Mouse (Mus musculus) erythroblast, adult 5-6 weeks (primary cell): ENCODE measurements around the gene Dnajc3. TPM values are rescaled to one million over a fixed set of nuclear protein-coding genes. Genes with fewer than 3 reads are reported as not detected.

Experiments
- ATAC-seq: replicated peaks from 2 replicates; pipeline ENCODE4 v1.8.0; 2016; ENCODE audit warnings: moderate number of reproducible peaks, mild to moderate bottlenecking, moderate TSS enrichment, inconsistent platforms; ENCODE audit not compliant: poor library complexity, low FRiP score, severe bottlenecking
- total RNA-seq, 2 experiments: library from RNA; stranded (forward) in 1 of 2; stranded (reverse) in 1 of 2; fragments of 150-400 nt in 1 of 2; fragments of 200-764, 138-1000 nt in 1 of 2; gene quantifications; 2 replicates each; pipeline versions ENCODE4 v1.2.3 to v1.2.4; 2015 to 2017; ENCODE audit warnings: low replicate concordance in 2 of 2

Gene Dnajc3
- total RNA-seq, 2 experiments from 2014 or later, result 16.9 to 25.9 TPM

DNA sequence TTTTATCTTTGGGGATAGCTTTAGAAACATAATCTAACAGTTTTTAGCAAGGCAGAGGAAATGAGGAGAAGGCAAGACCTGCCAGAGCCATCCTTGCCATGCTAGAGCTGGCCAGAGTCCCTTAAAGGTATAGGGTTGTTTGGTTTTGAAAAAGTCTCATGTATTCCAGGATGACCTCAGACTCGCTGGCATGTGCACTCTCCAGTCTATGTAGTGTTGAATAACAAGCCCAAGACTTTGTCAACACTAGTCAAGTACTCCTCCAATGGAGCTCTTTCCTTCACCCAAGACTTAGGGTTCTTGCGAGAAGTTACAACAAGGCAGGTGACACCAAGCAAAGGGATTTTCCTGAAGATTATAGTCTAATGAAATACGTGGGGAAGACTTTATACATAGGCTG, 9.2 kb upstream of the Dnajc3 start:
- no peak for ATAC-seq

DNA sequence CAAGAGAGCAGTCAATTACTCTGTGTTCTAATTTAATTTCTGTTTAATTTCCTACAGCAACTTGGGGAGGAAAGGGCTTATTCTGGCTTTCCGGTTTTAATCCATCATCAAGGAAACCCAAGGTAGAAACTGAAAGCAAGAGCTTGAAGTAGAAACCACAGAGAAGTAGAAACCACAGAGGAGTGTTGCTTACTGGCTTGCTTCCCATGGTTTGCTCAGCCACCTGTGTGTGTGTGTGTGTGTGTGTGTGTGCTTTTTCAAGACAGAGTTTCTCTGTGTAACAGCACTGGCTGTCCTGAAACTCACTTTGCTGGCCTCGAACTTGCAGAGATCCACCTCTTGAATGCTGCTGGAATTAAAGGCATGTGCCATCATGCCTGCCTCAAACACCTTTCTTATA, 8.0 kb upstream of the Dnajc3 start:
- no peak for ATAC-seq

DNA sequence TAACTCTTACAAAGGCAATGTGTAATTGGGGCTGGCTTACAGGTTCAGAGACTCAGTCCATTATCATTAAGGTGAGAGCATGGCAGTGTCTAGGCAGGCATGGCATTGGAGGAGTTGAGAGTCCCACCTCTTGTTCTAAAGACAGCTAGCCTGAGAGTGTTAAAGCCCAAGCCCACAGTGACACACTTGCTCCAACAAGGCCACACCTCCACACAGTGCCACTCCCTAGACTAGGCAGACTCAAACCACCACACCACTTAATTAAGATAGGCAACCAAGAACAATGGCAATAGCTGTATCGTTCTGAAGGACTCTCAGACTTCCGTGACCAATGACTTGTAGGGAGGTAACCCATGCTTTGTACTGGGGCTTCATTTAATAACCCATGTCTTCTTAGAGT, 7.0 kb upstream of the Dnajc3 start:
- no peak for ATAC-seq

DNA sequence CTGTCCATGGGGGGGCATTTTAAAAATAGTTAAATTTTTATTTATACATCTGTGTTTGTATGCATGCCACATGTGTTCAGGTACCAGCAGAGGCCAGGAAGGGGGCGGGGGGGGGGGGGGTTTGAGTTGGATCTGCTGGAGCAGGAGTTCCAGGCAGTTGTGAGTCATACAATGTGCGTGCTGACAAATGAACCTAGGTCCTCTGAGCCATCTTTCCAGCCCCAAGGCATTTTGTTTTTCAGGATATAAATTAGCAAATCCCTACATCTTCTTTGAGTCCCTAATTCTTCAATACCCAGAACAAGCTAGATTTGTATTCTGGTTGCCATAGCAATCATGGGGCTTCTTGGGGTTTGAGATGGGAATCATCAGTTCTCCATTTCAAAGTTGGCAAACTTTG, 6.6 kb upstream of the Dnajc3 start:
- no peak for ATAC-seq

DNA sequence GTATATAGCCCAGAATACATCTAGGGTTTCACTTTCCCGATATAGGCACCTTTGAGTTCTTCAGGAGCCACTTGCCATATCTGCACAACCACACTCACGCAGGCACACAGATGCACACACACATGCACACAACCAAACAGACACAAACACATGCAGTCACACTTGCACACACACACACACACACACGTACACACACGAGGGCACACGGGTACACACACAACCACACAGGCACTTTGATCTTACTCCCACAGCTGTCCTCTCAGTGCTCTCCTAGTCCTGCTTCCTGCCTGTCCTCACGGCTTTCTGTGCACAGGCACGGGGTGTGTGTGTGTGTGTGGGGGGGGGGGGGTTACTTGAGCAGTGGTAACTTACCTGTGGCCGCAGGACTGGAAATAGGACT, 4.8 kb upstream of the Dnajc3 start:
- no peak for ATAC-seq

DNA sequence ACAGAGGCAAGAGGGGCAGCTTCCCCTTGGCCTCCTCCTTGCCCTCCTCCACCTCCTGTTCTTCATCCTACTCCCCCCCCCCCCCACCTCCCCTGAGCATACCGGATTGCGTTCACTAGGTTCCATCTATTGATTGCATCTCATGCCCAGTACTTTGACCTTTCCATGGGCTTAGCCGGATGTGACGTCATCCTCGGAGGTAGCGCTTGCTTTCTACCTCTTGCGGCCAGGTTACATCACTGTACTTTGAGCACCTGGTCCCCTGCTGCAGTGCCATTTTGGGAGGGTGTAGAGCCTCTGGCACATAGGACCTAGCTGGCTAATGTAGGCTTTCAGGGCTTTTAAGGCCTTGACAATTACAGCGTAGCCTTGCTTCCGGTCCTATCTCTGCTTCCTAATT, 3.1 kb upstream of the Dnajc3 start:
- no peak for ATAC-seq

DNA sequence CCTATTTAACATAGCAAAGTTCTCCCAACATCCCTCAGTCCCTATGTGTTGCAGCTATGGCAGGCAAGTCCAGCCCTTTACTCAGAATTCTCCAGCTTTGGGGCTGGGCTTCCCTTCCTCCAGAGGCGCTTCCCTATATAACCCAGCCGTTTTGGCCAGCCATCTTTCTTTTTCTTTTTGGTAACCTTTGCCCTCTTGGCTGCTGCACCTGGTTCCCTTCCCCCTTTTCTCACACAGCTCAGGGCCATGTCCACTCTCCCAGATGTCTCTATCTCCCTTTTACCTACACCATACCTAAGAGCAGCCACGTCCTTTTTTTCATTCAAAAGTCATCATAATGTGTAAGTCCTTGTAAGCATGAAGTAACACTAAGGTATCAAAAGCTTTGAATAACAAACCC, 1.5 kb upstream of the Dnajc3 start:
- ATAC-seq, result no peak

DNA sequence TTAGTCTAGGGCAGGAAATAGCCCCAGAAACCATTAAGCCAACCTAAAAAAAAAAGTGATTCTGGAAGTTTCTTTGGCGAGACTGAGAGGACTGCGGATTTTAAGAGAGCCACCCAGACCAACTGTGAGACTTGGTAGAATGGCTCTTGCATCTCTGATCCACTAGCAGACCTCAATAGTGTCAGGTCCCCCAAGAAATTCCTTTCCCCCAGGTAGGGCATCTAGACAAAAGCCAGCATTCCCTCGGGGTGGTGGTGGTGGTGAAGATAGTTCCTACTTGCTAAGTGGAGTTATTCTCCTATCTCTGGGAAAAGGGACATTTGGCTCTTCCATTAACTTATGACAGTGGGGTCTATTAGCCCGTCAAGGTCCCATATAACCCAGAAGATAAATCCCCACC, 824 bp upstream of the Dnajc3 start:
- ATAC-seq, result no peak

DNA sequence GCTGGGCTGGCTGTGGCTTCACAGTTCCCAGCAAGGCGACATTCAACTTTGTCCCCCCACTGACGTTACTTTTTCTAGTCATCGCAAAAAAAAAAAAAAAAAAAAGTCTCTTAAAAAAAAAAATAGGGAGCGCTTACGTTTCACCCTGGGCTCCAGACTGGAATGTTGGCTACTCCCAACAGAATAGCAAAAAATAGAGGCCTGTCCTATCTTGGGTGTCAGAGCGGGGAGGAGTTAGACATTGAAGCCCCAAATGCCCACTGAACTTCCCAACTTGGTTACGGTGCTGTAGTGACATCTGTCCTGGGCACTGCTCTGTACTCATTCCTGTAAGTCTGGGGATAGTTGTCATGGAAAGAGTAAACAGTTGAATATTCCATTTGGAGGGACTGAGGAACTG, 775 bp downstream of the Dnajc3 start:
- no peak for ATAC-seq

DNA sequence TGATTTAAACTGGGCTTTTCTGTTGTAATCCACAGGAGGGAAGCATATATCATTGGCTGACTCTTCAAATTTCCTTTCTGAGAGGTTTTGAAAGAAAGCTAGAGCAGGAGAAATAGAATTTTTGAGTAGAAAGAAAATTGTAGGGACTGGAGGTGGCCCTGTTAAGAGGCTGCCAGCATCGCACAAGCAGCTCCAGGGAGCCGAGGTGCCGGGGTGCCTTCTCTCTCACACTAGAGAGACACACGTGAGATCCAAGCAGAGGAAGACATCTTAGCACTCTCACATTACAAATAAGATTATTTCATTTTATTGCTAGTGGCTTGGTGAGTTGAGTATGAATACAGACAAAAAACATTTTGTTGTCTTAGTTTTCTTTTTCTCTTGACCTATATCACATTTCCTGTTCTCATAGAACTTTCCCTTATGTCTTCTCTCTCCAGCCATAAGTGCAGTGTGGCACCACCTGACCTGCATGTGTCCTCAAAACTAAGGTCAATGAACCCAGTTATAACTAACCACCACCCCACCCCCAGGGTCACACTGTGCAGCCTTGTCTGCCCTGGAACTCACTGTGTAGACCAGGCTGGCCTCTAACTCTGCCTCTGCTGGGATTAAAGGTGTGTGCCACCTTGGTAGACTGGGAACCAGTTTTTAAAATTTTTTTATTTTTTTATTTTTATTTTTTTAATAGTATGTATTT, 3.2 kb downstream of the Dnajc3 start:
- ATAC-seq, result no peak

DNA sequence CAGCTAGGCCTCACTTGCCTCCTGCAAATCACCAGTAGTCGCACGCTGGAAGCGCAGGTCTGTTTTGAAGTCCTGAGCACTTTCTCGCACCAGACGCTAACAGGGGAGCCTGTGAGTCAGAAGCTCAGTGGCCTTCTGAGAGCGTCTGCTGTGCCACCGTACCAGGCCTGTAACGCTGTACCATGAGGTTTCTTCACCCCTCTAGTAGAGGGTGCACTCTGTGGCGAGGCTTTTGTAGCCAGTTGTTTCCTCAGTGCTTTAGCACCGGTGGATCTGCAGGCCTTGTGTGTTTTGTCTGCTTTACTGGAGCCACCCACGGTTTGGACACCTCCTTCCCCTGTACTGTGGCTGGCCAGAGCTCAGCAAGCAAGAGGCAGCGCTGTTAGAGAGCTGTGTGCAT, 4.3 kb downstream of the Dnajc3 start:
- ATAC-seq, result no peak

DNA sequence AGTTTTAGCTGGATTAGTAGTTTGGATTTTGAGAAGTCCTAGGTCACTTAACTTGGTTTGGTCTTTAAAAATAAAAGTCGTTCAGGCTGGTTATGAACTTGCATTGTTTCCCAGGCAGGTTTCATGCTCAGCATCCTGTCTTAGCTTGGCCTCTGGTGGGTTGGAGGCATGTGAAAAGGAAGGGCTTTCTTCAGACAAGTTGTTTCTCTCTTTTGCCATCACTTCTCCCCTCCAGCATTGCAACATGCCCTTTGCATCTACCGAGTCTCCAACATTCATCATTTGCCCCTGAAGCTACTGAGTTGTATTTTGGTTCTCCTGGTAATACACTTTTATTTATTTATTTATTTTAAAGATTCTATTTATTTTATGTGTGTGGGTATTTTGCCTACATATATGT, 6.9 kb downstream of the Dnajc3 start:
- no peak for ATAC-seq

DNA sequence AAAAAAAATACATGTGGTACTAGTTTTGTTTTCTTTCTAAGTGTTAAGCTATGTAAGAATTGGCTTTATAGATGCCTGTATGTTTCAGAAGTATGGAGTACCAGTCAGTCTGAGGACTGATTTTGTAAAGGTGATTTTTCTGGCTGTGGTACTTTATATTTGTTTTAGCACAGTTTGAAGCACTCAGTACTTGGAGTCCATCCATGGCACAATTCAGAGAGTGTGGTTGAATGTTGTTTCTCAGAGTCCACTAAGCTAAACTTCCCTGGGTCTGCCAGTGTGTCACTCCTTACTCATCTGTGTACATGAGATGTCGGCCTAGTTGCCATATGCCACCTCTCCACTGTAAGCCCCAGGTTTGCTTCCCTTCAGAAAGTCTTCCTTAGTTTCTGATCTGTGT, 11.1 kb downstream of the Dnajc3 start:
- ATAC-seq, result no peak

DNA sequence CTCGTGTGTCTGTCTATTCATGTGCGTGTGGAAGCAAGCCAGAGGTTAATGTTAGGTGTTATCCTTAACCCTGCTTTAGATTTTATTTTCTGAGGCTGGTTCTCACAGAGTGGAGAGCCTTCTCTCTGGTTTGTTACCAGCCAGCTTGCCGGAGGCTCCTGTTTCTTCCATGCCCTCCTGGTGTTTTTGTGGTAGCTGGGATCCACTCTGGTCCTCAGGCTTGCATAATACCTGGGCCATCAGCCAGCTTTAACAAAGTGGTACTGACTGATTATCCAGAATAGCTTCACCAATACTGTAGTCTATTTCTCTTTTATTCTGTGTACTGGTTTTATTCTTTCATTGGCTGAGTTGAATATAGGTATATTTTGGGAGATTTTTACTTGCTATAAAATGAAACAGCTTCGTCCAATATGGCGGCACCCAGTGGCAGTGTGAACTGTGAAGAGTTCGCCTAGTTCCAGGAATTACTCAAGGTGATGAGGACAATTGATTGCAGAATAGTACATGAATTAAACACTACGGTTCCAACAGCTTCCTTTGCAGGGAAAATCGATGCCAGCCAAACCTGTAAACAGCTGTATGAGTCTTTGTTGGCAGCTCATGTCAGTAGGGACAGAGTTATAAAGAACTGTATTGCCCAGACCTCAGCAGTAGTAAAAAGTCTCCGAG, 14.3 kb downstream of the Dnajc3 start:
- ATAC-seq, result no peak

DNA sequence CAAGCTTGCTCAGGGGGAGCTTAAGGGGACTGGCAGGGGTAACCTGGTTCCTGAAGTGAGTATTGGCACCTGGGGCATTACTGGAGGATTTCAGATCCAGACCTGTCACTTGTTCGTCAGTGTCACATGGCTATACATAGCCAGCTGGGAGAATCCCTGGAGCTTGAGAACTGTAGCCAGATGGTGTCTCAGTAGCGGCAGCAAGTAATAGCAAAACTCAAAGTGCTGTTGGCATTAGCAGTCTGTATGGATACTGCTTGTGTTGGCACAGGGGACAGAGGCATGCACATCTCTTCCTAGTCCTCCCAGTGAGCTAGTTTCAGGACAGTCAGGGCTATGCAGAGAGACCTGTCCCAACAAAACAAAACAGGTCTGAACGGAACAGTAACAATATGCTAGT, 20.2 kb downstream of the Dnajc3 start:
- ATAC-seq, result no peak

DNA sequence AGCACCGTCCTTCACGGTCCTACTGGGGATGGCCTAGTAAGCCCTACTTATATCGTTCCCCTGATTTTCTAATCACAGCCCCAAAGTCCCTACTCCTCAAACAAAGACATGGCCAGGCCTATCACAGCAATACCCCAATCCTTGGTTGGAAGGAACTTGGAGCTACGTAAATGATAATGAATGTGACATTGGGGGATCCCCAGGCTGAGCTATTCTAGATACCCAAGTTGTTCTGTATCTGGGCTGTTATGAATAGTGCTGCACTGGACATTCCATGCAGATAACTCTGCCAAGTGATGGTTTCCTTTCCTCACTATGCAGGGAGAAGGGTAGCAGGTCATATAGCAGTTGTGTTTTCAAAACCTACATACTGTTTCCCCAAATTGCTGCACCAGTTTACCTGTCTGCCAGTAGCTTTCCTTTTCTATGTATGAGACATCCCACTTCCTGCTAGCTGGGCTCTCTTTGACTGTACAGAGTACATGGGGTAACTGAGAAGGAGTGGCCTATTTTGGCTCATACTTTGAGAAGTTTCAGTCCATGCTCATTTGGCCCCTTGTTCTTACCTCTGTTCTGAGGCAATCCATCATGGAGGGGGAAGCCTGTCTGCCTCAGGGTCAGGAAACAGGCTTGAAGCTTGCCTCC, 27.7 kb downstream of the Dnajc3 start:
- no peak; the same call in none of the 2 replicates for ATAC-seq

DNA sequence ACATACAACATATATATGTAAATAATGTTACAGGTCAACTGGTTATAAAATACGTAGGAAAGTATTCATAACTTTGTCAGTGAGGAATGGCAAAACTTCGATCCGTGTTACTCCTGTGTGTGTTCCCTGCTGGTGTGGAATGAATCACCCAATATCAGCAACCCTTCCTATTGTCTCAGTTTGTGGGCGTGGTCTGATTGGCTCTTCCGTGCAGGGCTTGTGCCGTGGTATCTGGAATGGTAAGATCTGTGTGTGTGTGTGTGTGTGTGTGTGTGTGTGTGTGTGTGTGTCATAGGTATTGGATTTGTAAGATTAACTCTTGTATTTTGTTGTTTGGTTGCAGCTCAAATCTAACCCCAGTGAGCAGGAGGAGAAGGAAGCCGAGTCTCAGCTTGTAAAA, 29.9 kb downstream of the Dnajc3 start:
- ATAC-seq, result no peak

DNA sequence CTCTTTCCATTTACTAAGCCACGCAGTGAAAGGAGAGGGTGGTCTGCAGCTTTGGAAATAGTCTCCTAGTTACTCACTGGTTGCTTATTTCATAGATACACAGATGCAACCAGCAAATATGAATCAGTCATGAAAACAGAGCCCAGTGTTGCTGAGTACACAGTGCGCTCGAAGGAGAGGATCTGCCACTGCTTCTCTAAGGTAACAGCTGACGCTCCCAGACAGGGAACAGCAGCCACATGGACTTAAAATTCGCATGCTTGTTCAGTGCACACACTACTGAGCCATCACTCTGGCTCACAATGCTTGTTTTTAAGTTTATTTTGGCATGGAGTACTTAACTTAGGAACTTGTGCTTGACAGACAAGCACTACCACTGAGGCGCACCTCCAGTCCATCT, 34.5 kb downstream of the Dnajc3 start:
- ATAC-seq, result no peak

DNA sequence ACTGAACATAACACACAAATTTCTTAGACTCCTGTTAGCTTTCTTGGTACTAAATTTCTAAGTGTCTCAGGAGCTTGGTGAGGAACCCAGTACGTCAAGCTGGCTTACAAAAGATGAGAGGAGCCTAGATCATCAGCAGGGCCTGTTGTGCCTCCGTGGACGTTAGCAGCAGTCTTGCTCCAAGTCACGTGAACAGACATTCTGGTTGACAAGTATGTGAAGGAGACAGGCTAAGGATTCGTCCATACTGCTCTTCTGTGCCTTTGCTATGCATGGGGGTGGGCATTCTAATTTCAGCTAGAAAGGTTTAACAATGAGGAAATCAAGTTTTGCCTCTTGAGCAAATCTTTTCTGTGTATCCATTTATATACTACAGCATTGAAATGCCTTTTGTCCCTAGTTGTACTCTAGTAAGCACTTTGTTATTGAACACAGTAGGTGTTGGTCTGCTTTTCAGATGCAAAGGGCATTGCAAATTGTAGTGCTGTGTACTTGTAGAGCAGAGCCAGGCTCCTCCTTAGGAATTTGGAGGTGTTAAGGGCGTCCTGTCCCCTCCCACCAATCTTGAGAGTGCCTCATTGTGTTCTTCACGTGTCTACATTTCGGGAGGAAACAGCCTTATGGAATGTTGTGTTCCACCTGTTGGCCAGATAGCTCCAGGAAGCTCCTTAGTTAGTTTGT, 39.5 kb downstream of the Dnajc3 start:
- ATAC-seq, result no peak

DNA sequence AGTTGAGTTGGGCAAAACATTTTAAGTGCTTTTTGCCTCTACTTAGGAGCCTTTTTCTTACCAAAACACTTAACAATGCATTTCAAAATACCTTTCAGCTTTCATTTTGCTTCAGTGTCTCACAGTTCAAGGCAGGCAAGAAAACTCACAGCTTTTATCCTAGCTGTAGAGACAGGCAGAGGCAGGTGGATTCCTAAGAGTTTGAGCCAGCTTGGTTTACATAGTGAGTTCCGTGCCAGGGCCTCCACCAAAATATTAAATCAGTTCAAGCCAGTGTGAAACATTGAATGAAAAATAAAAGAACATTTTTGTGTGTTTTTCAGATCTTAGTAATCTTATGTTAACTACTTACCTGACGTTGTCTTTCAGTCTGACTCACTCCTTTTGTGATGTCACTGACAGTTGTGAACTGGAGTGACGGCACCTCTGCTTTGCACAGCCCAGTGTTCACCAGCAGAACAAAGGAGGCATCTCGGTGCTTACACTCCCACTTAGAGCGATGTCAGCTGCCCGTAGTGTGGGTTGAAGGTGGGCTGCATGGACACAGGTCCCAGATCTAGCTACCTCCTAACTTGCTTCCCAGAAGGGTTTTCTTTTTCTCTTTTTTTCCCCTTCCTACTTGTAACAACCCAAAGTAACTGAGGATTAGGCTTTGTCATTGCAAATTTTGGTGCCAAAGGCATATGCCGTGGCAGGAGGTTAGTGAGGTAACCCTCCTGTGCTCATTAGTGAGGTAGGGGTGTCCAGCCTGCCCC, 42.0 kb downstream of the Dnajc3 start:
- no peak for ATAC-seq
